Mouse (Mus musculus): ENCODE data around the gene Gpcpd1.

The Gpcpd1 gene

GRCm38 (mm10) chr2:132586006-132586405 is 1.5 kb downstream of the Gpcpd1 start:
- no peak for DNase-seq (ENCODE audit: low spot score in 2 of 2)

- no peak for DNase-seq (ENCODE audit: low spot score in 2 of 2)
These were observed 3.3 kb downstream of the Gpcpd1 start for GRCm38 (mm10) chr2:132584191-132584590.

GRCm38 (mm10) chr2:132583126-132583525 is 4.4 kb downstream of the Gpcpd1 start:
- no peak for DNase-seq (ENCODE audit: low spot score in 2 of 2)

GRCm38 (mm10) chr2:132582227-132582626 is 5.3 kb downstream of the Gpcpd1 start:
- DNase-seq (ENCODE audit: low spot score in 2 of 2), result peak; percentile 70 to 79

GRCm38 (mm10) chr2:132579689-132580088 is 7.8 kb downstream of the Gpcpd1 start:
- no peak for DNase-seq (ENCODE audit: low spot score in 2 of 2)

- DNase-seq (ENCODE audit: low spot score in 2 of 2), result no peak
These were observed 8.8 kb downstream of the Gpcpd1 start for GRCm38 (mm10) chr2:132578711-132579110.

GRCm38 (mm10) chr2:132578059-132578458 is 9.5 kb downstream of the Gpcpd1 start:
- DNase-seq (ENCODE audit: low spot score in 2 of 2), result peak; percentile 95 to 97

GRCm38 (mm10) chr2:132577431-132577981 is 10.0 kb downstream of the Gpcpd1 start:
- peak; percentile 48 to 51 for DNase-seq (ENCODE audit: low spot score in 2 of 2)

GRCm38 (mm10) chr2:132576522-132577135 is 10.9 kb downstream of the Gpcpd1 start:
- no peak for DNase-seq (ENCODE audit: low spot score in 2 of 2)

GRCm38 (mm10) chr2:132575759-132576439 is 11.6 kb downstream of the Gpcpd1 start:
- DNase-seq (ENCODE audit: low spot score in 2 of 2), result peak in 1 of 2 experiments; percentile 16

GRCm38 (mm10) chr2:132575256-132575655 is 12.3 kb downstream of the Gpcpd1 start:
- no peak for DNase-seq (ENCODE audit: low spot score in 2 of 2)

- DNase-seq (ENCODE audit: low spot score in 2 of 2), result no peak
These were observed 14.2 kb downstream of the Gpcpd1 start for GRCm38 (mm10) chr2:132573280-132573679.

- no peak for DNase-seq (ENCODE audit: low spot score in 2 of 2)
These were observed 14.9 kb downstream of the Gpcpd1 start for GRCm38 (mm10) chr2:132572651-132573050.

GRCm38 (mm10) chr2:132571301-132571700 is 16.2 kb downstream of the Gpcpd1 start:
- no peak for DNase-seq (ENCODE audit: low spot score in 2 of 2)

GRCm38 (mm10) chr2:132570869-132571268 is 16.7 kb downstream of the Gpcpd1 start:
- DNase-seq (ENCODE audit: low spot score in 2 of 2), result no peak

GRCm38 (mm10) chr2:132569686-132570085 is 17.8 kb downstream of the Gpcpd1 start:
- no peak for DNase-seq (ENCODE audit: low spot score in 2 of 2)

GRCm38 (mm10) chr2:132567414-132567813 is 20.1 kb downstream of the Gpcpd1 start:
- no peak for DNase-seq (ENCODE audit: low spot score in 2 of 2)

GRCm38 (mm10) chr2:132561860-132562259 is 25.7 kb downstream of the Gpcpd1 start:
- DNase-seq (ENCODE audit: low spot score in 2 of 2), result no peak

- no peak for DNase-seq (ENCODE audit: low spot score in 2 of 2)
These were observed 59.7 kb downstream of the Gpcpd1 start for GRCm38 (mm10) chr2:132527864-132528263.

- no peak for DNase-seq (ENCODE audit: low spot score in 2 of 2)
These were observed 60.5 kb downstream of the Gpcpd1 start for GRCm38 (mm10) chr2:132526894-132527532.

GRCm38 (mm10) chr2:132526110-132526509 is 61.4 kb downstream of the Gpcpd1 start:
- DNase-seq (ENCODE audit: low spot score in 2 of 2), result no peak

GRCm38 (mm10) chr2:132518021-132518901 is 69.3 kb downstream of the Gpcpd1 start:
- DNase-seq (ENCODE audit: low spot score in 2 of 2), result no peak
